Mouse (Mus musculus) megakaryocyte, embryonic 14.5 days (primary cell): Measurements from ENCODE around the gene 4921509C19Rik.

Source experiments
- FLI1 ChIP-seq: IDR thresholded peaks from 2 replicates; pipeline ENCODE4 v1.6.1; 2012; ENCODE audit warnings: low read length, inconsistent platforms, mixed read lengths
- GATA1 ChIP-seq: IDR thresholded peaks from 3 replicates; pipeline ENCODE4 v1.6.1; 2012; ENCODE audit warnings: mixed read lengths, low read length, inconsistent platforms, borderline replicate concordance

DNA sequence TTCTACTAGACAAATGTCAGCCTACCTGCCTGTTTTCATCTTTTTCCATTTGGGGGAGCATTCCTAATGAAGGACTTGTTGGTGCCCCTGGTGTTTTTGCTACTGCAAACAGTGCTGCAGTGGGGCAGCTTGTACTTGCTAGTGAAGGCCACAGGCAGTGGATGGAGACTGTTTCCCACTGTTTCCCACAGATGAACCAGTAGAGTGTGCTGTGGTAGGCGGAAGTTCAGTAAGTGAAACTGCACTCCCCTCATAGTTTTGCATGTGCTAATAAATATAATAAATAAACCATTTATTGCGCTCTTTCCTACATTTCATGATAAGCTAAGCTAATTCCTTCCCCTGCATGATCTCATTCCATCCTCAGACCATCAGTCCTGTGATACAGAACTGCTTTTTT is 43.0 kb upstream of the 4921509C19Rik start:
- TF ChIP-seq FLI1 (no peak), GATA1 (no peak)
